10 mouse cellular contexts compared by ENCODE assay signal in the genomic region with DNA sequence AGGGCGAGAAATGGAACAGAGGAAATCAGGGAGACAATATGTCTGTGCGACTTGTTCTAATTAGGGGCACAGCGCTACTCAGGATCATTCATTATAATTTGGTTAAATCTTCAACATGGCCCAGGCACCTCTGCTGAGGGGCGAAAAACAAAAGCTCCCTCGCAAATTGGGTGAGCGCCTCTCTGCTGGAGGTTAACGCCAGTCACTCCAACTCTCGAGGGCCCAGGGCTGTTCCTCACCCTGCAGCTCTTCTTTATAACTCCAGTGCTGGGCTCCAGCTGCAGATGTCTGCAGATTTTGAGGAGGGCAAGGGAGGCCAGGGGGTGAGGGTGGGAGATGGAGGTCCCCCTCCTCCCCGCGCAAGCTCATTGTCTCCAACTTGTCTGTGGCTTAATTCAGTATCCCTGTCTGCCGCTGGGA.
DNase-seq lines count a peak whose midpoint lies in the region; ATAC-seq and TF ChIP-seq lines count a peak whose summit lies in the region.
"Had no signal": no experiment of that assay in that cellular context is flagged by ENCODE, and none has a peak within 500 bp of the region (broad histone marks: within the 10 kb centered on the region; RNA-seq: fewer than 3 reads in every experiment).

No protein-coding gene starts in this region.

- 43% methylated on average over 11 of the region's 11 CpGs for WGBS in heart, embryonic 13.5 days
- 4% methylated on average over 11 of the region's 11 CpGs for WGBS in forebrain, embryonic 12.5 days
- 14% methylated on average over 11 of the region's 11 CpGs for WGBS in limb, embryonic 14.5 days

- no peak overlapping the region for H3K9ac ChIP-seq in heart, embryonic 13.5 days
- 0 out of 2 replicates have a peak overlapping the region, but pooled peaks have one; percentile 14 for H3K9ac ChIP-seq in forebrain, embryonic 12.5 days
- H3K9ac ChIP-seq in limb, embryonic 14.5 days (ENCODE audit: low read depth, low read length, severe bottlenecking), result 0 out of 2 replicates have a peak overlapping the region, but pooled peaks have one; percentile 5
- H3K9ac ChIP-seq: intestine, embryonic 15.5 days; liver, embryonic 12.5 days had no signal

- peaks cover 7% of the 10 kb centered on the region; the same call in 1 of the 2 replicates for H3K4me1 ChIP-seq in heart, embryonic 13.5 days
- peaks cover 17% of the 10 kb centered on the region for H3K4me1 ChIP-seq in forebrain, embryonic 12.5 days
- H3K4me1 ChIP-seq in limb, embryonic 14.5 days (ENCODE audit: control insufficient read depth, insufficient read depth, low read length), result peaks cover 7% of the 10 kb centered on the region
- H3K4me1 ChIP-seq: liver, embryonic 12.5 days had no signal

- no peaks in the 10 kb centered on the region; the same call in 1 of the 2 replicates for H3K27me3 ChIP-seq in heart, embryonic 13.5 days (replicated peaks)
- peaks cover 9% of the 10 kb centered on the region for H3K27me3 ChIP-seq in forebrain, embryonic 12.5 days
- no peaks in the 10 kb centered on the region for H3K27me3 ChIP-seq in limb, embryonic 14.5 days (ENCODE audit: control insufficient read depth, insufficient read depth, low read length)
- H3K27me3 ChIP-seq: intestine, embryonic 15.5 days had no signal

- no peak for DNase-seq in heart, adult 8-10 months (ENCODE audit: low spot score)
- peak; percentile 59 for DNase-seq in brain, embryonic 14.5 days (ENCODE audit: low read depth)
- no peak for DNase-seq in limb, embryonic 14.5 days (ENCODE audit: low spot score)
- DNase-seq in urinary bladder, adult 2 months (ENCODE audit: low spot score), result no peak
- no peak for DNase-seq in left cerebral cortex, adult 2 months (ENCODE audit: extremely low spot score in 1 of 2, low spot score in 2 of 2)
- no peak for DNase-seq in heart, postnatal 4 days

- no peak for TF ChIP-seq CTCF in brain, embryonic 14.5 days (IDR thresholded peaks at IDR 0.05; ENCODE audit: borderline replicate concordance, extremely low read depth, insufficient read depth, insufficient read length)
- no peak for TF ChIP-seq CTCF in left cerebral cortex, adult 2 months (IDR thresholded peaks at IDR 0.05)

- no peaks in the 10 kb centered on the region for H3K9me3 ChIP-seq in heart, embryonic 13.5 days
- no peaks in the 10 kb centered on the region for H3K9me3 ChIP-seq in forebrain, embryonic 12.5 days
- no peaks in the 10 kb centered on the region for H3K9me3 ChIP-seq in limb, embryonic 14.5 days (ENCODE audit: control insufficient read depth, low read length)
- H3K9me3 ChIP-seq: intestine, embryonic 15.5 days; liver, embryonic 12.5 days had no signal

- 0 out of 2 replicates have a peak overlapping the region, but pooled peaks have one; percentile 3 for H3K4me2 ChIP-seq in heart, embryonic 13.5 days
- peak overlapping the region; percentile 41 for H3K4me2 ChIP-seq in forebrain, embryonic 12.5 days
- H3K4me2 ChIP-seq in limb, embryonic 14.5 days (replicated peaks; ENCODE audit: low read depth, low read length, severe bottlenecking), result peak overlapping the region; percentile 23; the same call in 1 of the 2 replicates
- H3K4me2 ChIP-seq: intestine, embryonic 15.5 days; liver, embryonic 12.5 days had no signal

- no peak overlapping the region for H3K4me3 ChIP-seq in heart, embryonic 13.5 days
- peak overlapping the region; percentile 5 for H3K4me3 ChIP-seq in forebrain, embryonic 12.5 days (replicated peaks)
- H3K4me3 ChIP-seq in limb, embryonic 14.5 days (replicated peaks; ENCODE audit: low read length), result no peak overlapping the region
- no peak overlapping the region for H3K4me3 ChIP-seq in left cerebral cortex, adult 2 months
- H3K4me3 ChIP-seq: intestine, embryonic 15.5 days; liver, embryonic 12.5 days had no signal

- intact Hi-C loops in left cerebral cortex, adult 2 months (cut with DNase I), result no loop called here

- no peak overlapping the region for H3K27ac ChIP-seq in heart, embryonic 13.5 days (replicated peaks)
- peak overlapping the region; percentile 65 for H3K27ac ChIP-seq in forebrain, embryonic 12.5 days
- no peak overlapping the region for H3K27ac ChIP-seq in limb, embryonic 14.5 days (replicated peaks; ENCODE audit: low read depth, low read length)
- H3K27ac ChIP-seq in left cerebral cortex, adult 2 months, result no peak overlapping the region
- H3K27ac ChIP-seq: intestine, embryonic 15.5 days; liver, embryonic 12.5 days had no signal

- no peak for ATAC-seq in heart, embryonic 13.5 days (ENCODE audit: extremely low read depth, insufficient number of reproducible peaks, low FRiP score, low TSS enrichment)
- peak; percentile 65; the same call in 1 of the 2 replicates for ATAC-seq in forebrain, embryonic 12.5 days (ENCODE audit: low FRiP score)
- 0 out of 2 replicates have a peak, but pooled peaks have one; percentile 44 for ATAC-seq in limb, embryonic 14.5 days (ENCODE audit: low FRiP score, low read depth)
- ATAC-seq: intestine, embryonic 15.5 days; liver, embryonic 12.5 days had no signal

- H3K36me3 ChIP-seq in heart, embryonic 13.5 days, result no peaks in the 10 kb centered on the region
- H3K36me3 ChIP-seq in forebrain, embryonic 12.5 days (replicated peaks), result no peaks in the 10 kb centered on the region
- no peaks in the 10 kb centered on the region for H3K36me3 ChIP-seq in limb, embryonic 14.5 days (ENCODE audit: control insufficient read depth, insufficient read depth, low read length)
- H3K36me3 ChIP-seq: intestine, embryonic 15.5 days; liver, embryonic 12.5 days had no signal

- TF ChIP-seq POLR2A in brain, embryonic 14.5 days (IDR thresholded peaks at IDR 0.05; ENCODE audit: borderline replicate concordance, extremely low read depth, insufficient read depth, insufficient read length, poor library complexity, severe bottlenecking), result no peak
- TF ChIP-seq POLR2A in limb, embryonic 14.5 days (IDR thresholded peaks at IDR 0.05; ENCODE audit: borderline replicate concordance, extremely low read depth, insufficient read depth, insufficient read length), result no peak
